Mouse (Mus musculus): Measurements from ENCODE around the gene Tmem40. TPM values are rescaled to one million over a fixed set of nuclear protein-coding genes. Genes with fewer than 3 reads are reported as not detected.

Tmem40 gene
- polyA plus RNA-seq, 1 experiment from 2014 or later = 2.2 TPM

DNA sequence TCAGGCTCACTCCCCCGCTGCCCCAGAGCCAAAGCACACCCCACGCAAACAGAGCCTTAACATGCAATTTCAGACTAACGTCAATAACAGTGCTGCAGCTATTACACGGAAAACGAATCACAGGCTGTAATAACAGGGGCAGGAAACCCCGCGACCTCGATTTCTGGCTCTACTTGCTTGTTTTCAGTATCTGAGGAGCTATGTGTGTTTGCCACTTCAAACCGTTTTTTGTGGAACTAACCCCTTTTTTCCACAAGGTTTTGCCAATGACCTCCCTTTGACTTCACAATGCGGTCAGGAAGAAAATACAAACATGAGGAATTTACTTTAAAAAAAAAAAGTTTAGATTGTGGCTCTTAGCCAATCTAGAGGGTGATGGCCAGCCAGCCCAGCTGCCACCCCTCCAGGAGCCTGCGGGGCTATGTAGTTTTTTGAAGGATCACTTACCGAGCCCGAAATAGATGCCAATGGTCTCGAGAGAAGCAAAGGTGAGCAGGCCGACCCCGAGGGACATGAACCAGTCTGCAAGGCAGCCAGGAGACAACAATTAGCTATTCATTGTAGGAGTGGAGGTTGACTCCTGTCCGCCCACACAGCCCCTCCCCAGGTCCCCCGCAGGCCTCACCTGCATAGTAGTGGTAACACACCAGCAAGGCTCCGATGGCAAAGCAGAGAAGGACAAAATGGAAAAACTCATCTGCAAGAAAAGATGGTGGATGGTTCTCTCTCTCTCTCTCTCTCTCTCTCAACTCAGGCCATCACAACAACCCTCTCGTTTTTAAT lies 31.5 kb downstream of the Tmem40 start:
- Histone ChIP-seq H3K4me2 (peak overlapping the region; percentile 32), H3K36me3 (ENCODE audit: insufficient read depth) (no peaks in the 10 kb centered on the region), H3K9me3 (ENCODE audit: low read depth, low read length) (peaks cover 4% of the 10 kb centered on the region), H3K27me3 (ENCODE audit: insufficient read depth, low read length) (no peaks in the 10 kb centered on the region), H3K4me1 (ENCODE audit: insufficient read depth) (peaks cover 4% of the 10 kb centered on the region), H3K9ac (no peak overlapping the region), H3K27ac (ENCODE audit: low read depth) (peak overlapping the region; percentile 47; the same call in 1 of the 2 replicates), H3K4me3 (ENCODE audit: low read depth, low read length) (no peak overlapping the region)
- TF ChIP-seq CTCF (IDR thresholded peaks at IDR 0.05; ENCODE audit: low read depth) = no peak
- 42% methylated on average over 20 of the region's 20 CpGs for WGBS
- DNase-seq (peak; percentile 64), ATAC-seq (ENCODE audit: insufficient read depth) (peak; percentile 56)

DNA sequence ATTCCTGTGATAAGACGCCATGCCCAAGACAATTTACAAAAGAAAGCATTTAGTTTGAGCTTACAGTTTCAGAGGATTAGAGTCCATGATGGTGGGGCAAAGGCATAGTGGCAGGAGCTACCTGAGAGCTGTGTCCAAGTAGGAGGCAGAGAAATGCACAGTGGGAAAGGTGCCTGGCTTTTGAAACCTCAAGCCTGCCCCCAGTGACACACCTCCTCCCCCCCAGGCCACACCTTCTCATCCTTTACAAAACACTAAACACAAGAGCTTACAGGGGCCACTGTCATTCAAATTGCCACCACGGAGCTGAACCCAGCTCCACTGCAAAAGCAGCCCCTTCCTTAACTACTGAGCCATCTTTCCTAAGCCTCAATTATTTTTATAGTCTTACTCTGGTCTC lies 34.6 kb downstream of the Tmem40 start:
- H3K4me2 ChIP-seq = no peak overlapping the region
- no peak overlapping the region for H3K9ac ChIP-seq
- peaks cover 4% of the 10 kb centered on the region for H3K4me1 ChIP-seq (ENCODE audit: insufficient read depth)
- DNase-seq (no peak), ATAC-seq (ENCODE audit: insufficient read depth) (no peak)
- no peak overlapping the region for H3K4me3 ChIP-seq (ENCODE audit: low read depth, low read length)
- no peak for TF ChIP-seq CTCF (IDR thresholded peaks at IDR 0.05; ENCODE audit: low read depth)
- H3K27ac ChIP-seq (ENCODE audit: low read depth) = no peak overlapping the region
- H3K36me3 ChIP-seq (ENCODE audit: insufficient read depth) = no peaks in the 10 kb centered on the region
- no peaks in the 10 kb centered on the region; the same call in 1 of the 2 replicates for H3K9me3 ChIP-seq (ENCODE audit: low read depth, low read length)
- H3K27me3 ChIP-seq (ENCODE audit: insufficient read depth, low read length) = no peaks in the 10 kb centered on the region
- 50% methylated on average over 2 of the region's 2 CpGs for WGBS

DNA sequence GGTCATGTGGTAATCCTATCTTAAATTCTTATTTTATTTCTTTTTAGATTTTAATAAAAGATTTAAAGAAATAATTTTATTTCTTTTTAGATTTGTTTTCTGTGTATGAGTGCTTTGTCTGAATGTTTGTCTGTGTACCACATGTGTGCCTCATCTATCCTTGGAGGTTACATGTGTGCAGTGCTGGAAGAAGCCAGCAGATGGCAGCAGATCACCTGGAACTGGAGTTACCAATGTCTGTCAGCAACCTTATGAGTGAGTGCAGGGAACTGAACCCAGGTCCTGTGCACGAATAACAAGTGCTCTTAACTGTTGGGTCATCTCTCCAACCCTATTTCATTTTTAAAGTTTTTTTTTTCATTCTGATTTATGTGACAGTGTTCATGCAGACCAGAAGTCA lies 35.1 kb downstream of the Tmem40 start:
- no peaks in the 10 kb centered on the region for H3K27me3 ChIP-seq (ENCODE audit: insufficient read depth, low read length)
- H3K9me3 ChIP-seq (ENCODE audit: low read depth, low read length) = no peaks in the 10 kb centered on the region; the same call in 1 of the 2 replicates
- H3K4me3 ChIP-seq (ENCODE audit: low read depth, low read length) = no peak overlapping the region
- no peaks in the 10 kb centered on the region for H3K36me3 ChIP-seq (ENCODE audit: insufficient read depth)
- H3K4me2 ChIP-seq = no peak overlapping the region
- TF ChIP-seq CTCF (IDR thresholded peaks at IDR 0.05; ENCODE audit: low read depth) = peak; percentile 77
- whole genome bisulfite sequencing = 84% methylated on average over 1 of the region's 1 CpGs
- no peak overlapping the region for H3K27ac ChIP-seq (ENCODE audit: low read depth)
- peaks cover 4% of the 10 kb centered on the region for H3K4me1 ChIP-seq (ENCODE audit: insufficient read depth)
- ATAC-seq (ENCODE audit: insufficient read depth) (no peak), DNase-seq (peak; percentile 80)
- H3K9ac ChIP-seq = no peak overlapping the region

DNA sequence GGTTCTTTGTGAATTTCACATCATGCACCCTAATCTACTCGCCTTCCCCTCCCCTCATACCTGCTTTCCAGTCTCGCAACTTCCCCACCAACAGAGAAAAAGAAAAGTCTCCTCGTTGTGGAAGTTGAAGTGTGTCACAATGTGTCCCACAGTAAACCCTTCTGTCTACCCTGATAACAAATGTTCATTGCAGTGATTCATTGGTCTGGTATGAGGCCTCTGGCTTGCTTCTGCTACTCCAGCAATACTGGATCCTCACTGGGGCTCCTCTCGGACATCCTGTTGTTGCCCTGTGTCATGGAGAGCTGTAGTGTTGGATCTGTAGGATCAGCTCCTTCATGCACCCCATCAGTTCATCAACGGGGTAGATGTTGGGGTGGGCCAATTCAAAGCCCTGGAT lies 40.0 kb downstream of the Tmem40 start:
- Histone ChIP-seq H3K27ac (ENCODE audit: low read depth) (no peak overlapping the region), H3K36me3 (ENCODE audit: insufficient read depth) (no peaks in the 10 kb centered on the region), H3K9ac (no peak overlapping the region), H3K4me1 (ENCODE audit: insufficient read depth) (no peaks in the 10 kb centered on the region), H3K4me3 (ENCODE audit: low read depth, low read length) (no peak overlapping the region), H3K9me3 (ENCODE audit: low read depth, low read length) (no peaks in the 10 kb centered on the region; the same call in 1 of the 2 replicates), H3K4me2 (no peak overlapping the region), H3K27me3 (ENCODE audit: insufficient read depth, low read length) (no peaks in the 10 kb centered on the region)
- ATAC-seq (ENCODE audit: insufficient read depth) = no peak
- WGBS = 65% methylated on average over 5 of the region's 5 CpGs
- no peak for DNase-seq
- no peak for TF ChIP-seq CTCF (IDR thresholded peaks at IDR 0.05; ENCODE audit: low read depth)

DNA sequence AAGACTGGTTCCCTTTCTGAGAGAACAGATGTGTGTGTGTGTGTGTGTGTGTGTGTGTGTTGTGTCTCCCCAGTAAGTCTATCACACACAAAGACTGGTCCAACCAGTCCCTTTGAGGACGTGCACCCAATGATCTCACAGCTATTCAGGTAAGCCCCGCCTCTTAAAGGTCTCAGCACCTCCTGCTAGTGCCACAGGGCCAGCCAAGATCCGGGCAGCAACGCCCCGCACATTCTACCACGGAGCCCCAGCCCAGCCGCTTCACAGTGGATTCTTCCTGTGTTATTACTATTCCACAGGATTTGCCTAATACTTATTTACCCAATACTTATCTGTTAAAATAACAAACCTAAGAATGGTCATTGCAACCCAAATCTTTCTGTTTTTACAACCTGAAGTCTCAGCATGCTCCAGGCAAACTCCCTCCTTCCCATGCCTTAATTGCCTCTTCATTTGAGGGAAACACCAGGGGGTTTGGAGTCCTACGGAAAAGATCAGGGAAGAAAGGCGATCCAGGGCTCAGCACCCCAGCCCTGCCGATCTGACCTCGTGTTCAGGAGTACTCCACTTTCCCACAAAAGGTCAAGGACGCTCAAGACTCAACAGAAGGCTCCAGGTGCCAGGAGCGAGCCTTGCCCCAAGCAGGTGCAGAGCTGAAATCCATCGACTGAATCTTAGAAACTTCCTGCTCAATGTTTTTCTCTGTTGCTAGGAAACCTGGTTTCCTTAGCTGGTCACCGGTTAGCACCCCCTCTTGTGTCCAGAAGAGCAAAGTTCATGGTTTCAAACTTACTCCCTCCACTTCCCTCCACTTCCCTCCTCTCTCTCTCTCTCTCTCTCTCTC lies 44.3 kb downstream of the Tmem40 start:
- Histone ChIP-seq H3K9me3 (ENCODE audit: low read depth, low read length) (no peaks in the 10 kb centered on the region), H3K4me2 (peak overlapping the region; percentile 52), H3K9ac (peak overlapping the region; percentile 3; the same call in 1 of the 2 replicates), H3K27me3 (ENCODE audit: insufficient read depth, low read length) (no peaks in the 10 kb centered on the region), H3K27ac (ENCODE audit: low read depth) (peak overlapping the region; percentile 71), H3K4me1 (ENCODE audit: insufficient read depth) (no peaks in the 10 kb centered on the region), H3K36me3 (ENCODE audit: insufficient read depth) (no peaks in the 10 kb centered on the region), H3K4me3 (ENCODE audit: low read depth, low read length) (peak overlapping the region; percentile 14; the same call in 1 of the 2 replicates)
- peak; percentile 93 for ATAC-seq (ENCODE audit: insufficient read depth)
- WGBS = 1% methylated on average over 15 of the region's 15 CpGs
- peak; percentile 35 for TF ChIP-seq CTCF (IDR thresholded peaks at IDR 0.05; ENCODE audit: low read depth)
- DNase-seq = peak; percentile 80

DNA sequence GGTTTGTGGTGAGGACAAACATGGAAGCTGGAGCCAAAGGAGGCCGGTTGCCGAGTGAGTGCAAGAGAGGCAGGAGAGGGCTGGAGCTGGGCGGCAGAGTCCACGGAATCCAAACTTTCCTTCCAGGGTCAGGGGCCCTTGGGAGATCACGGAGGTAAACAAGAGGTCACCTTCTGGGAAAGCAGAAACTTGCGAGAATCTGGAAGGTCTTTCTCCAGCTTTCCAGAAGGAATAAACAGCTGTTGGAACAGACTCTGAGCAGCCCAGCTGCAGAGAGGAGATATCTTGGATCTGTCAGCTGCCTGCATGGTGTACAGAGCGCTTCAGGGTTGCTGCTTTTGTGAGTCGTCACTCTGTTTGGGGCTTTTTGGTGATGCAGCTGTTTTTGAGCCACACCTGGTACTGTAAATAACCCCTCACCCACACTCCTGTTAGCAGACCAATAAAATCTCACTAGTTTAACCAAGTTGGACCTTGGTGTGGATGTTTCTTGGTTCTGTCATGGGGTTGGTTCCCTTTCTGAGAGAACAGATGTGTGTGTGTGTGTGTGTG lies 45.0 kb downstream of the Tmem40 start:
- ATAC-seq (ENCODE audit: insufficient read depth) (peak; percentile 59; the same call in 1 of the 2 replicates), DNase-seq (peak; percentile 19)
- Histone ChIP-seq H3K9ac (no peak overlapping the region), H3K27ac (ENCODE audit: low read depth) (peak overlapping the region; percentile 37; the same call in 1 of the 2 replicates), H3K27me3 (ENCODE audit: insufficient read depth, low read length) (no peaks in the 10 kb centered on the region), H3K4me2 (peak overlapping the region; percentile 52), H3K4me3 (ENCODE audit: low read depth, low read length) (no peak overlapping the region), H3K4me1 (ENCODE audit: insufficient read depth) (no peaks in the 10 kb centered on the region), H3K36me3 (ENCODE audit: insufficient read depth) (no peaks in the 10 kb centered on the region), H3K9me3 (ENCODE audit: low read depth, low read length) (no peaks in the 10 kb centered on the region)
- WGBS = 10% methylated on average over 8 of the region's 8 CpGs
- TF ChIP-seq CTCF (IDR thresholded peaks at IDR 0.05; ENCODE audit: low read depth) = no peak
